Mouse (Mus musculus): ENCODE measurements around the gene Nfib. TPM values are rescaled to one million over a fixed set of nuclear protein-coding genes. Genes with fewer than 3 reads are reported as not detected.

Gene Nfib
- polyA plus RNA-seq, 1 experiment = 69.3 TPM

DNA sequence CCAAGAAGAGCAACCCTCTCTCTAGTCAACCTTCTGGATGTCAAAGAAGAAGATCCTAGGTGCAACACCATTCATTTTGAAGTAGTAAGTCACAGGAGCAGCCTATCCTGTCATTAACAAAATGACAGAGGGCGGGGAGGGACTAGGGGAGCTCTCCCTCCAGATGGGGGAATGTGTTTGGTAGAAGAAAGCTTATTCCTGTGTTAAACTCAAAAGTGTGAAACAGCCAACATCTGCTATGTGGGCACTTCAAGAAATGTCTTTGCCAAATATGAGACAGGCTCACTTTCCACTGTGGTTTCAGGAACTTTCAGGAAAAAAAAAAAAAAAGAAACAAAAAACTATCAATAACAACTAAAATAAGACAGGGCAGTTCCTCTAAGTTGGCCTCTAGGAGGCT, 411.5 kb downstream of the Nfib start:
- TF ChIP-seq CTCF (IDR thresholded peaks at IDR 0.05; ENCODE audit: borderline replicate concordance, extremely low read depth, insufficient read depth, insufficient read length) (no peak), POLR2A (IDR thresholded peaks at IDR 0.05; ENCODE audit: borderline replicate concordance, extremely low read depth, insufficient read depth, insufficient read length, poor library complexity, severe bottlenecking) (no peak)
- DNase-seq (ENCODE audit: low read depth) = peak; percentile 45

DNA sequence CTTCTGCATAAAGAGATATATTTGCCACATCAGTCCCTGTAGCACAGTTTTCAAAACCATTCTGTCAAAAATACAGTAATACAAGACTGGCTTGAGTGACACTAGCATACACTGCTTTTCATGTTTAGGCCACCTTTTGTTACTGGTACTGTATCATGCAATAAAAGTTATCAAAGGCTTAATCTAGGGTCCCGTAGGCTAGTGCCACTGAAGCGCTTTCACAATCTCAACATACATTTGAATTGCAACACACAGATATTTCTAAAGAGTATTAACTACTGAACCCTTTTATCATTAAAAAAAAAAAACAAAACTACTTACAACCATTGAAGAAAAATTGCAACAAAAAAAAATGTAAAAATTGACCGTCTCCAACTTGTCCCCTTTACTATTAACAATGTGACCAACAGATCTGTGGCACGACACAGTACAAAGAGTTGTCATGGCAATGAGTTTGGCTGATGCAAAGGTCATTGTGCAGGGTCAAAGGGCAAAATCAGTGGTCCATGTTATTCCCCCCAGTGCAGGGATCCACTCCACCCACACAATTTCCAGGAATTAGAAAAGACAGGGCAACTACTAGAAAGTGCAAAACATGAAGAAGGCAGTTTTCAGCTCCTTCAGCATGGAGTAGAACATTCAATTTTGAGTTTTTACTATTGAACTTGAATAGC, 414.2 kb downstream of the Nfib start:
- TF ChIP-seq CTCF (IDR thresholded peaks at IDR 0.05; ENCODE audit: borderline replicate concordance, extremely low read depth, insufficient read depth, insufficient read length) (no peak), POLR2A (IDR thresholded peaks at IDR 0.05; ENCODE audit: borderline replicate concordance, extremely low read depth, insufficient read depth, insufficient read length, poor library complexity, severe bottlenecking) (no peak)
- DNase-seq (ENCODE audit: low read depth) = no peak

DNA sequence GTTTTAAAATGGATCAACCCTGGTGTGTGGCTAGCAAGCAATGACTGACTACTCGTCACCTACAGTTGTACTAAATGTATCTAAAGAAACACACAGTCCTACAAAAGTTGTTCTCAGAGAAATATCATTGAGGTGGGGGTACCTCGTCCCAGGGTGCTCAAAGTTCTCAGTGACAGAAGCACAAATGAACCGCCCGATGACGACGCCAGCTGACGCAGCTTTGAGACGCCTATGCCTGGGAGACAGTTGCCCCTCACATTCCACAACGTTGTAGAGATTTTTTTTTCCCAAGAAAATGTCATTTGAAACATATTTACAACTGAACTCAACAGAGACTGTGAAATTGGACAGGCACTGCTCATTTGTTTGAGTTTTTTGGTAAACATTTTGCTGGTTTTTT, 414.9 kb downstream of the Nfib start:
- DNase-seq (ENCODE audit: low read depth) = no peak
- TF ChIP-seq POLR2A (IDR thresholded peaks at IDR 0.05; ENCODE audit: borderline replicate concordance, extremely low read depth, insufficient read depth, insufficient read length, poor library complexity, severe bottlenecking) (no peak), CTCF (IDR thresholded peaks at IDR 0.05; ENCODE audit: borderline replicate concordance, extremely low read depth, insufficient read depth, insufficient read length) (no peak)

DNA sequence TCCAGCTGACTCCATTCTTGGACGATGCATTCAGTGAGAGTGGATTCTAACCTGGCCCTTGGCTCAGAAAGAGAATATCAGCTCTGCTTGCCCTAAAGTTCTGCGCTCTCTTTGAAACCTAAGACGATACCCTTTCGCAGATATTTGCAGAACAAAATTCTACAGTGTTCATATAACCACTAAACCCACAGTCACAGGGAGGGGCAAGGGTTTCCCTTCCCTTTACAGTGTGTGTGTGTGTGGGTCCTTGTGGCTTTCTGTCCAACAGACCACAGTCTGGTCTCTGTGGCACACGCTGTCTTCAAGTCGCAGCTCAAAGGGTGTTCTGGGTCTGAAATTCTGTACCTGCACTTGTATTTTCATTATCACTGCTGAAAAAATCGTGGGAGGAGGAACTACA, 416.0 kb downstream of the Nfib start:
- no peak for DNase-seq (ENCODE audit: low read depth)
- TF ChIP-seq POLR2A (IDR thresholded peaks at IDR 0.05; ENCODE audit: borderline replicate concordance, extremely low read depth, insufficient read depth, insufficient read length, poor library complexity, severe bottlenecking) (no peak), CTCF (IDR thresholded peaks at IDR 0.05; ENCODE audit: borderline replicate concordance, extremely low read depth, insufficient read depth, insufficient read length) (no peak)

DNA sequence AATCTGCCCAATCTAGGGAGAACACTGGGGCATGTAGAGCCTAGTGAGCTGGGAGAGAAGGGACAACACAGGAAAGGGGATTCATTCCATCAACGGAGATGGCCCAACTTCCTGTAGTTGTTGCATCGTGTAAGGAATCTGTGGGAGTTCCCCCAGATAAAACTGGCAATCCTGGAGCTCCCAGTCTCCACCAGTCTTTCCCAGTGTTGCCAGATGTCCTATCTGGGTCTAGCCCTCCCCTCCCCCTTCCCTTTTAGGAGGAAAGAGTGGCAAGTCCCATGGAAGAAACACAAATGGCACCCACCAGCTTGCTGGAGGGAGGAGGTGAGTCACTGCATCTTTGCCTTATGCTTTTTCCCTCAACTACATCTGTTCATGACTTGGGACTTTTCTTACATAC, 417.4 kb downstream of the Nfib start:
- DNase-seq (ENCODE audit: low read depth) = no peak
- TF ChIP-seq CTCF (IDR thresholded peaks at IDR 0.05; ENCODE audit: borderline replicate concordance, extremely low read depth, insufficient read depth, insufficient read length) (no peak), POLR2A (IDR thresholded peaks at IDR 0.05; ENCODE audit: borderline replicate concordance, extremely low read depth, insufficient read depth, insufficient read length, poor library complexity, severe bottlenecking) (no peak)

DNA sequence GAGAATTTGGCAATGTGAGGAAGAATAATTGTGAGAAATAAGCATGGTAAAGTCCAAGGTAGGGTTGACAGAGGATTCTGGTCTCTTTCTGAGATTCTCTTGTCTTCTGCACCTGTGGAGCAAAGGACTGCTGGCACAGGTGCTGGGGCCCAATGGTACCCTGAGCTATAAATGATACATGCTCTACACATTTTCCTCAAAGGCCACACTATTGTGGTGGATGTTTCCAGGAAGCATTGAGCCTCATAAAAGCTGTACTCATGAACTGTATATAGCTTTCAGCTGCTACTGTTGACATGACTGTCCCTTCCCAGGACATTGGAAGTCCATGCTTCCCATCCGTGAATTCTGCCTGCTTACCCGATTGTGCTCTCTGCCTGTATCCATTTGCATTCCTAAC, 418.1 kb downstream of the Nfib start:
- DNase-seq (ENCODE audit: low read depth) = no peak
- TF ChIP-seq CTCF (IDR thresholded peaks at IDR 0.05; ENCODE audit: borderline replicate concordance, extremely low read depth, insufficient read depth, insufficient read length) (no peak), POLR2A (IDR thresholded peaks at IDR 0.05; ENCODE audit: borderline replicate concordance, extremely low read depth, insufficient read depth, insufficient read length, poor library complexity, severe bottlenecking) (no peak)

DNA sequence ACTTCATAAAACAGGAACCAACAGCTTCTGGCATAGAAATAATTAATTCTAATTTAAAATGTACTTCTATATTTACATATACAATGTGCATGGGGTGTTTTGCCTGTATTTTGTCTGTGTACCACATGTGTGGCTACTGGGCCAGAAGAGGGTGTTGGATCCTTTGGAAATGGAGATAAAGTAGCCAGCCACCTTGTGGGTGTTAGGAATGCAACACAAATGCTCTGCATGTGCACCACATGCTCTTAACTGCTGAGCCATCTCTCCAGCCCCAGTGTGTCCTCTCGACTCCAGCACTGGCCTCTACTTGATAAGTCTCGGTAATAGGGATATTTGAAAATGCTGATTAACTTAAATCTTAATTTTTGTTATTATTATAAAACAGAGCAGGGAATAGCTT, 418.6 kb downstream of the Nfib start:
- TF ChIP-seq POLR2A (IDR thresholded peaks at IDR 0.05; ENCODE audit: borderline replicate concordance, extremely low read depth, insufficient read depth, insufficient read length, poor library complexity, severe bottlenecking) = no peak
- no peak for TF ChIP-seq CTCF (IDR thresholded peaks at IDR 0.05; ENCODE audit: borderline replicate concordance, extremely low read depth, insufficient read depth, insufficient read length)

DNA sequence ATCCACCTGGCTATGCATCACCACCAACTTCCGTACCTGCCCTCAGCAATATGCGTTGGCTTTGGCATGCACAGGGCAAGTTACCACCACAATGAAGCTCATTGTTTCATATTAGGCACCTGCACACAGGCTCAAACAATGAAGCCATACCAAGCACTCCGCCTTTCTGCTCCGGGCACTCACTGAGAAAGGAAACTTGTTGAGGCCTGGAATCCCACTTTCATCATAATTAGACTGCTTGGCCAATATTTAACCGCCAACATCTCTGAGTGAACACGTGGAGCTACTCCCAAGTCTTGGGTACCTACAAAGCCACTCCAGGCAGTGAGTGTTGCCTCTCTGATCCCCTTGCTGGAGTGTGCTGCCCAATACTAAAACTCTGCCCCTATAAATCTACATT, 422.0 kb downstream of the Nfib start:
- DNase-seq (ENCODE audit: low read depth) = no peak

More for the DNA sequence above, 418.6 kb downstream of the Nfib start:
- no peak for DNase-seq (ENCODE audit: low read depth)

DNA sequence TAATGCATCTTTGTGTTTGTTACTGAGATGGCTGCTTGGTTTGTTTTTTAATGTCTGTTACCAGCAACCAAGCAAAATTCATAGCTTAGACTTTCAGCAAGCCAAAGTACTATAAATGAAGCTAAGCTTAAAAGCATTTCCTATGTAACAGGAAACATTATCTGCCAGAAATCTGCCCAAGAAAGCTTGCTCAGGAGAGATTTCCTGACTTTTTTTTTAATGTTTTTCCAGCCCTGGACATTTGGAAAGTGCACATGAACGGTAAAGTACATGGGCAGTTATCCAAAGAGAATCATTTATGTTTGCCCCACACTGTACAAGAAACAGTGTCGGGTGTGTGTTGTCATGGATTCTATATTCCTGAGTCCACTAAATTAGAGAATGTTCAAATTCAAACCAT, 429.6 kb downstream of the Nfib start:
- TF ChIP-seq CTCF (IDR thresholded peaks at IDR 0.05; ENCODE audit: borderline replicate concordance, extremely low read depth, insufficient read depth, insufficient read length) (no peak), POLR2A (IDR thresholded peaks at IDR 0.05; ENCODE audit: borderline replicate concordance, extremely low read depth, insufficient read depth, insufficient read length, poor library complexity, severe bottlenecking) (no peak)
- DNase-seq (ENCODE audit: low read depth) = no peak

More for the DNA sequence above, 422.0 kb downstream of the Nfib start:
- TF ChIP-seq POLR2A (IDR thresholded peaks at IDR 0.05; ENCODE audit: borderline replicate concordance, extremely low read depth, insufficient read depth, insufficient read length, poor library complexity, severe bottlenecking) (no peak), CTCF (IDR thresholded peaks at IDR 0.05; ENCODE audit: borderline replicate concordance, extremely low read depth, insufficient read depth, insufficient read length) (no peak)

DNA sequence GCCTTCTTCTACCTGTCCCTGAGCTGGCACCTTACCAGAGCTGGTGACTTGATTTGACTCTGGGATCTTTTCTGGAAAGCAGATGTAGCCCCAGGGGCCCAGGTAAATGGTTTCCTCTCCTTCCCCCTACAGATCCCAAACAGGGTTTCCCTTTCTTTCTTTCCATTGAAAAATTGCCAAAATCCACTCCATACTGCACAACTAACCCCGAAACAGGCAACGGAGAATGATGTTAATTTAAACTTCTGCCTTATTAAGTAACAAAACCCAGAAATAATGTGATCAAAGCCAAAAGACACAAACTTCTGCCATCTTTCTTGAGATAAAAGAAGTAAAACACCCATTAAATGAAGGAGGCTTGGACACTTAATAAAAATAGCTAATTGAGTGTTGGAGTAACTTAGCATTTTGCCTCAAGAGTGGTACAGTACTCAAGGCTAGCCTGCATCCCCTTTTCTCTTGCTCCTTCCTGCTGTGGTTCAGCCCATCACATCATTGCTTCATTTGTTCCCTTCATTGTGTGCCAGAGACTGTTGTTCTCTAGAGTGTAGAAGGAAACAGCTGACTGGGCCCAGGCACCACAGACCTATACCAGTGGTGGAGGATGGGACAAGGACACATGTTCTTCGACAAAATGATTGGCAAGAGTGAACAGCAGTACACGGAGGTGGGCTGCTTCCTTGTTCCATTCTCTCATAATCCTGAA, 432.3 kb downstream of the Nfib start:
- TF ChIP-seq POLR2A (IDR thresholded peaks at IDR 0.05; ENCODE audit: borderline replicate concordance, extremely low read depth, insufficient read depth, insufficient read length, poor library complexity, severe bottlenecking) (no peak), CTCF (IDR thresholded peaks at IDR 0.05; ENCODE audit: borderline replicate concordance, extremely low read depth, insufficient read depth, insufficient read length) (no peak)
- DNase-seq (ENCODE audit: low read depth) = no peak

DNA sequence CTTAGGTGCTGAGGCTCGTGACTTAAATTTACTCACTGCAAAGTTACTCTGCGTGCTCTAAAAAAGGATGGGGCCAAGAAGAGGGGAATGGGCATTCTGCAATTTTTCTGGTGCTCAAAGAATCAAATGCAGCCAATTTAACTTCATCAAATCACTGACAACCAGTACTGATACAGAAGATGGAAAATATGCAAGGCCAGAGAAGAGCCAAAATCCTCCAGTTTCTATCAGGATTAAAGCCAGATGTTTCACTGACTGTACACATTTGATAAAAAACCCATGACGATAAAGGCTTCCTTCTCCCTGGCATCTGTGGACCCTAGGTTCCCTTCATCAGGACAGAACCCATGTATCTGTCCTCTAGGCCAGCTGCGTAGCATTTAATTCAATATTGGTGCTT, 433.5 kb downstream of the Nfib start:
- TF ChIP-seq POLR2A (IDR thresholded peaks at IDR 0.05; ENCODE audit: borderline replicate concordance, extremely low read depth, insufficient read depth, insufficient read length, poor library complexity, severe bottlenecking) = no peak
- no peak for TF ChIP-seq CTCF (IDR thresholded peaks at IDR 0.05; ENCODE audit: borderline replicate concordance, extremely low read depth, insufficient read depth, insufficient read length)
- no peak for DNase-seq (ENCODE audit: low read depth)

DNA sequence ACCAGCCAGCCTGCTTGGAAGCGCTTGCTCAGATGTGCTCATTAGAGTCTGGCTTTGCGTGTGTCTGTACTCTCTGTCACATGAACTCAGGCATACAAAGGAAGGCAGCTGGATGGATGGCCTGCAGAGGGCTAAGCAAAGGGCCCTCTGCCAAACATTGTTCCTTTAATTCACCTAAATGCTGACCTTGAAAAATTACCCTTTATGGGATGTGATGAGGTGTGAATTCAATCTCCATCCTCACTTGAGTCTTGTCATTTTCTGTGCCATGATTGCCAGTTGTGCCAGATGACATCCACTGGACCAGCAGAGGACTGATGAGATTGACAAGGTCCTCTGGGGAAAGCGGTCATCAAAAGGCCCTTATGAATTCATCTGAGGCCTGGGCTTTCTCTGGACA, 434.0 kb downstream of the Nfib start:
- peak; percentile 75 for DNase-seq (ENCODE audit: low read depth)
- TF ChIP-seq CTCF (IDR thresholded peaks at IDR 0.05; ENCODE audit: borderline replicate concordance, extremely low read depth, insufficient read depth, insufficient read length) = no peak
- no peak for TF ChIP-seq POLR2A (IDR thresholded peaks at IDR 0.05; ENCODE audit: borderline replicate concordance, extremely low read depth, insufficient read depth, insufficient read length, poor library complexity, severe bottlenecking)
